Mouse (Mus musculus): Measurements from ENCODE around the gene Iqgap3. TPM values are rescaled to one million over a fixed set of nuclear protein-coding genes. Genes with fewer than 3 reads are reported as not detected.
A peak's percentile ranks its signal among the peaks of the same experiment; 100 is the strongest.

Iqgap3 gene
- polyA plus RNA-seq, 1 experiment from 2014 or later, result 6.8 TPM

GRCm38 (mm10) chr3:88138336-88139242 lies 56.8 kb downstream of the Iqgap3 start:
- no peaks in the 10 kb centered on the region for H3K9me3 ChIP-seq (replicated peaks; ENCODE audit: low read length)
- DNase-seq (ENCODE audit: low spot score) (peak; percentile 98), ATAC-seq (replicated peaks; ENCODE audit: low FRiP score, low read depth) (peak; percentile 50)

GRCm38 (mm10) chr3:88139243-88140177 lies 57.7 kb downstream of the Iqgap3 start:
- no peak for TF ChIP-seq CTCF (IDR thresholded peaks at IDR 0.05; ENCODE audit: low read depth)
- H3K4me1 ChIP-seq (replicated peaks; ENCODE audit: insufficient read depth, low read length), result peaks cover 43% of the 10 kb centered on the region
- H3K27ac ChIP-seq, result peak overlapping the region; percentile 97
- DNase-seq (ENCODE audit: low spot score) (no peak), ATAC-seq (replicated peaks; ENCODE audit: low FRiP score, low read depth) (no peak)
- H3K4me3 ChIP-seq (replicated peaks; ENCODE audit: low read depth, low read length), result peak overlapping the region; percentile 48
- peak overlapping the region; percentile 54 for H3K9ac ChIP-seq (ENCODE audit: low read depth, low read length)
- no peaks in the 10 kb centered on the region for H3K27me3 ChIP-seq (ENCODE audit: insufficient read depth, low read length)
- no peaks in the 10 kb centered on the region for H3K36me3 ChIP-seq (ENCODE audit: insufficient read depth, low read length)
- WGBS, result 15% methylated on average over 25 of the region's 25 CpGs
- peak overlapping the region; percentile 94 for H3K4me2 ChIP-seq (ENCODE audit: low read length)
- no peaks in the 10 kb centered on the region for H3K9me3 ChIP-seq (replicated peaks; ENCODE audit: low read length)

More at GRCm38 (mm10) chr3:88138336-88139242, 56.8 kb downstream of the Iqgap3 start:
- peak overlapping the region; percentile 48 for H3K4me3 ChIP-seq (replicated peaks; ENCODE audit: low read depth, low read length)
- H3K9ac ChIP-seq (ENCODE audit: low read depth, low read length), result peak overlapping the region; percentile 54
- peak overlapping the region; percentile 94 for H3K4me2 ChIP-seq (ENCODE audit: low read length)
- no peak for TF ChIP-seq CTCF (IDR thresholded peaks at IDR 0.05; ENCODE audit: low read depth)
- 2% methylated on average over 31 of the region's 32 CpGs for WGBS
- peaks cover 34% of the 10 kb centered on the region for H3K4me1 ChIP-seq (replicated peaks; ENCODE audit: insufficient read depth, low read length)
- peak overlapping the region; percentile 97 for H3K27ac ChIP-seq
- no peaks in the 10 kb centered on the region for H3K27me3 ChIP-seq (ENCODE audit: insufficient read depth, low read length)
- no peaks in the 10 kb centered on the region for H3K36me3 ChIP-seq (ENCODE audit: insufficient read depth, low read length)

GRCm38 (mm10) chr3:88140178-88140902 lies 58.6 kb downstream of the Iqgap3 start:
- no peaks in the 10 kb centered on the region for H3K27me3 ChIP-seq (ENCODE audit: insufficient read depth, low read length)
- DNase-seq (ENCODE audit: low spot score) (peak; percentile 68), ATAC-seq (replicated peaks; ENCODE audit: low FRiP score, low read depth) (no peak)
- TF ChIP-seq CTCF (IDR thresholded peaks at IDR 0.05; ENCODE audit: low read depth), result no peak
- H3K9ac ChIP-seq (ENCODE audit: low read depth, low read length), result 0 out of 2 replicates have a peak overlapping the region, but pooled peaks have one; percentile 31
- no peaks in the 10 kb centered on the region for H3K36me3 ChIP-seq (ENCODE audit: insufficient read depth, low read length)
- H3K9me3 ChIP-seq (replicated peaks; ENCODE audit: low read length), result no peaks in the 10 kb centered on the region
- H3K4me3 ChIP-seq (replicated peaks; ENCODE audit: low read depth, low read length), result no peak overlapping the region
- H3K4me1 ChIP-seq (replicated peaks; ENCODE audit: insufficient read depth, low read length), result peaks cover 52% of the 10 kb centered on the region
- WGBS, result 11% methylated on average over 11 of the region's 11 CpGs
- peak overlapping the region; percentile 94 for H3K4me2 ChIP-seq (ENCODE audit: low read length)
- peak overlapping the region; percentile 97 for H3K27ac ChIP-seq

- no peaks in the 10 kb centered on the region for H3K9me3 ChIP-seq (replicated peaks; ENCODE audit: low read length)
- H3K27me3 ChIP-seq (ENCODE audit: insufficient read depth, low read length), result no peaks in the 10 kb centered on the region
- peak overlapping the region; percentile 65; the same call in 1 of the 2 replicates for H3K4me3 ChIP-seq (replicated peaks; ENCODE audit: low read depth, low read length)
- no peaks in the 10 kb centered on the region for H3K36me3 ChIP-seq (ENCODE audit: insufficient read depth, low read length)
- H3K4me1 ChIP-seq (replicated peaks; ENCODE audit: insufficient read depth, low read length), result peaks cover 58% of the 10 kb centered on the region
- TF ChIP-seq CTCF (IDR thresholded peaks at IDR 0.05; ENCODE audit: low read depth), result no peak
- WGBS, result 30% methylated on average over 6 of the region's 6 CpGs
- H3K9ac ChIP-seq (ENCODE audit: low read depth, low read length), result 0 out of 2 replicates have a peak overlapping the region, but pooled peaks have one; percentile 31
- ATAC-seq (replicated peaks; ENCODE audit: low FRiP score, low read depth) (no peak), DNase-seq (ENCODE audit: low spot score) (no peak)
- peak overlapping the region; percentile 97 for H3K27ac ChIP-seq
- H3K4me2 ChIP-seq (ENCODE audit: low read length), result peak overlapping the region; percentile 94
Measured at GRCm38 (mm10) chr3:88140903-88141430, 59.2 kb downstream of the Iqgap3 start.

- Histone ChIP-seq H3K4me3 (replicated peaks; ENCODE audit: low read depth, low read length) (peak overlapping the region; percentile 65), H3K9me3 (replicated peaks; ENCODE audit: low read length) (no peaks in the 10 kb centered on the region), H3K27me3 (ENCODE audit: insufficient read depth, low read length) (no peaks in the 10 kb centered on the region), H3K27ac (peak overlapping the region; percentile 97), H3K4me2 (ENCODE audit: low read length) (peak overlapping the region; percentile 94), H3K4me1 (replicated peaks; ENCODE audit: insufficient read depth, low read length) (peaks cover 62% of the 10 kb centered on the region), H3K36me3 (ENCODE audit: insufficient read depth, low read length) (no peaks in the 10 kb centered on the region), H3K9ac (ENCODE audit: low read depth, low read length) (peak overlapping the region; percentile 89)
- DNase-seq (ENCODE audit: low spot score) (peak; percentile 74), ATAC-seq (replicated peaks; ENCODE audit: low FRiP score, low read depth) (no peak)
- TF ChIP-seq CTCF (IDR thresholded peaks at IDR 0.05; ENCODE audit: low read depth), result no peak
- WGBS, result 5% methylated on average over 9 of the region's 9 CpGs
Measured at GRCm38 (mm10) chr3:88141439-88141786, 59.6 kb downstream of the Iqgap3 start.

All from kidney, postnatal 0 days (tissue).